Mouse (Mus musculus) heart, postnatal 14 days (tissue): Measurements from ENCODE around the gene Ssc4d. TPM values are rescaled to one million over a fixed set of nuclear protein-coding genes. Genes with fewer than 3 reads are reported as not detected.

Source experiments
- DNase-seq, 2 experiments: peaks; one replicate each; pipeline ENCODE4 v3.0.0; 2021 to 2022
- intact Hi-C: fragments of 180-260 bp; cut with DNase I; formaldehyde crosslinking; loops from one replicate; pipeline ENCODE4 v1.15.1; 2025
- long read RNA-seq, 2 experiments: library from polyadenylated mRNA; stranded (forward); transcript quantifications; one replicate each; pipeline ENCODE4 v2.0.0; 2021
- total RNA-seq, 2 experiments: library from RNA; stranded (reverse); gene quantifications; 2 replicates each; pipeline ENCODE4 v1.2.3; 2021

Ssc4d gene
- total RNA-seq: 1 to 10 TPM in 1 of 2 experiments, under 1 TPM in 1; 0.41 to 1.3 TPM
- long read RNA-seq, experiment 1: 0 reads
- long read RNA-seq, experiment 2: 0 reads

DNA sequence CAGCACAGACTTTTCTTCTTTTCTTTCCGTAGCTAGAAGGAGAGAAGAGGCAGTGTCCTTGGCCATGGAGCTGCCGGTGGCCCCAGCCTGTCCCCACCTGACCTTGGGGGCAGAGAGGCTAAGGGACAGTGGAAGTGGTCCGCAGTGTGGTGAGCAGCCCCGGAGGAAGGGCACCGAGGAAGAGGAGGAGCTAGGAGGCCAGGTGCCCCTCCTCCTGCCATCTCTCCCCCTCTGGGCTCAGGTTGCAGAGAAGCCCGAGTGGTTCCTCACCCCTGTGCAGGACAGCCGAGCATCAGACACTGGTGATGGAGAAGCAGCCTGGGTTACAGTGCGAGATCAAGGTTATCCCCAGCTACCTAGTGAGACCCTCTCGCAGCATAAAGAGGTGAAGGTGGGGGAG lies at the start of gene Ssc4d:
Gene Ssc4d, minus strand, starts transcription at position 167 of the 400 bp plus-strand sequence.
- intact Hi-C loops: no loop called here
- DNase-seq: no peak

- DNase-seq: no peak
- intact Hi-C loops: no loop called here
These were observed 45.6 kb upstream of the Ssc4d start for GRCm38 (mm10) chr5:136019907-136020306.

DNA sequence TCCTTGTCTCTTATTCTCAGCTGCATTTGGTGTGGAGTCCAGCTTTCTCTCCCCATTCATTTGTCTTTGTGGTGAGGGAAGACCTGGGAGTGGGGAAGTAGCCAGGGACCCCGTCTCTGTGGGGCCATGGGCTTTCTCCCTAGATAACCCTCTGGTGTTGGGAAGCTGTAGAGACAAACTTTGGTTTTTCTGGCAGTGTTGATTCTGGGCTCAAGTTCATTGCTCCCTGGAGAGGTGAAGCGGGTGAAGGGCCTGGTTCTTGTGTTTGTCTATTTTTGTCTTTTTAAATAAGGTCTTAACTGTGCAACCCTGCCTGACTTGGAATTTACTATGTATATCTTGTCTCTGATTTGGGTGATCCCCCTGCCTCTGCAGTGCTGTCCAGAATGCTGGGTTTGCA lies 44.4 kb upstream of the Ssc4d start:
- intact Hi-C loops: no loop called here
- DNase-seq: no peak

GRCm38 (mm10) chr5:136017262-136017661 lies 42.9 kb upstream of the Ssc4d start:
- intact Hi-C loops: no loop called here
- DNase-seq: no peak

DNA sequence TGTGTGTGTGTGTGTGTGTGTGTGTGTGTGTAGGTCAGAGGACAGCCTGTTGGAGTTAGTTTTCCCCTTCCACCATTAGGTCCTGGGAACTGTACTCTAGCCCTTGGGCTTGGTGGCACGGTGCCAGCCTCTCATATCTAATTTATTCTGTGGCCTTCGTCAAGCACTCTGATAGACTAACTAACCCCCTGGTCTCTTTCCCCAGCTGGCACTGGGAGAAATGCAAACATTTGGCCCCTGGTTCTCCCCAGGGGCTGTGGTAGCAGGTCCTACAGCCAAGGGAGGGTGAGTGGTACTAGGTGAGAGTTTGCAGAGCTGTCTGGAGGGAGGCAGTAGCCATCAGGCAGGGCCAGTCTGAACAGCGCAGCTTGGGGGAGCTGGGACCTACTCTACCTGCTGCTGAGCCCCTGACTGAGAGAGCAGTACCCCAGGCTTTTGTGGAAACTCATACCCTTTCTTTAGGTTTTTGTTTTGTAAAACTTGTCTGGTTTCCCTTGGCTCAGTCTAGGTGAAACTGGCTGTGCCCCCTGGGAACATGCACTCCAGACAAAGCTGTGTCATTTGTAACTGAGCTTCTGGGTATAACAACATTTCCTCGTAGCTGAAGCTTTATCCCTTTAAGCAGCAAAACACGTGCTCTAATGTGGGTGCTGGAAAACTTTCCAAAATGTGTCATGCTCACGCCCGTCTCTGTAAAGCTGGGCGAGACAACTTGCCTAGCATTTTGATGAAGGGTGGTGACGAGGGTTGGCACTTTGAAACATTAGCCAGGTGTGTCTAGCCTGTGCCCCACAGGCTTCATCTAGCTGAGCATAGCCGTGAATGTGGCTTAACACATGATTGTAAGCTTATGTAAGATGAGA lies 41.9 kb upstream of the Ssc4d start:
- peak; percentile 36 to 45 for DNase-seq

DNA sequence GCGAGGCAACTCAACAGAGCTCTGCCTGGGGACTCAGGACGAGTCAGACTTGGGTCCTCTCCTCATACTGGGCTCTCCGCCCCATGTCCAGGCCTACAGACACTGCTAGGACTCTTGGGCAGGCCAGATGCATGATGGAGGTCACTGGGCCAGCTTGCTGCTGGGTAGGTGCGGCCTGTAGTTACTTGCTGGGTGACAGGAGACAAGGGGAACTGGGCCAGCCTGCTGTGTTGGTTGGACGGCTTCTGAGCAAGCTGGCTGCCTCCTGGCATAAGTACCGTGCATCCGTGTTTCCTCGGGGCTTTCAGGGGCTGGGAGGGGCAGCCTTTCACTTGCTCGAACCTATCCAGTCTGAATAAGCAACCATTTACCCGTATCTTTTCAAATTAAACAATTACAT lies 41.3 kb upstream of the Ssc4d start:
- intact Hi-C loops: no loop called here
- DNase-seq: peak in 1 of 2 experiments; percentile 15

More for the DNA sequence above, 41.9 kb upstream of the Ssc4d start:
- intact Hi-C loops: no loop called here

GRCm38 (mm10) chr5:136014877-136015276 lies 40.5 kb upstream of the Ssc4d start:
- intact Hi-C loops: no loop called here

GRCm38 (mm10) chr5:136007745-136008144 lies 33.4 kb upstream of the Ssc4d start:
- intact Hi-C loops: no loop called here
- no peak for DNase-seq

More at GRCm38 (mm10) chr5:136014877-136015276, 40.5 kb upstream of the Ssc4d start:
- peak; percentile 25 to 46 for DNase-seq

DNA sequence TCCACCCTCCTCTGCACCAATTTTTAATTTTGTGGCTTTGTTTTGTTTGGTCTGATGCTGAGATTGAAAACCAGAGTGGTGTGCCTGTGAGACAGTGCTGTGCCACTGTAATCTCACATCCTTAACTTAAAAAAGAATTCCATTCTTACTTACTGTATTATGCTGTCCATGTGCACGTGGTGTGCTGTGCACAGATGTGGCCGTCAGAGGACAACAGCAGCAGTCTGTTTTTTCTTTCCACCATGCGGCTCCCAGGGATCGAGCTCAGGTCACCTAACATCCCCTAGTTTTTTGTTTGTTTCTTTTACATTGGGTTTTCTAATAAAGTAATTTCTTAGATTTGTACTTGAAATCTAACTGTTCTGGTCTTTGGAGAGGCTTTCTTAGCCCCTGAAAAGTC lies 30.2 kb upstream of the Ssc4d start:
- intact Hi-C loops: no loop called here

DNA sequence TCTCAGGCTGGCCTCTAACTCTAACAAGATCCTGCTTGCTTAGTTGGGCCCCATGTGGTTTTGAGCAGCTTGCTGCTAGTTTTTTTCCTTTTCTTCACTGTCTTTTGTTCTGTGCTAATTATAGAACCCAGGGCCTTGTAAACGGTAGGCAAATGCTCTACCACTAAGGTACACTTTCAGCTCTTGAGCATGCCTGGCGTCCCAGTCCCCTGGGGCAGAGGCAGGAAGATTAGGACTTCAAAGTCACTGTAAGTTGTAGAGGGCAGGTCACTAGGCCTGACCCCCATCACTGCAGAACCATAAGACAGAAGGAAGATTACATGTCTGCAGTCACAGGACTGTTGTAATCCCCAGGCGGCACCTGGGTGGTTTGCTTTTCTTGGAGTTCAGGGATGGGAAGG lies 28.4 kb upstream of the Ssc4d start:
- intact Hi-C loops: no loop called here
- no peak for DNase-seq

More for the DNA sequence above, 30.2 kb upstream of the Ssc4d start:
- no peak for DNase-seq

DNA sequence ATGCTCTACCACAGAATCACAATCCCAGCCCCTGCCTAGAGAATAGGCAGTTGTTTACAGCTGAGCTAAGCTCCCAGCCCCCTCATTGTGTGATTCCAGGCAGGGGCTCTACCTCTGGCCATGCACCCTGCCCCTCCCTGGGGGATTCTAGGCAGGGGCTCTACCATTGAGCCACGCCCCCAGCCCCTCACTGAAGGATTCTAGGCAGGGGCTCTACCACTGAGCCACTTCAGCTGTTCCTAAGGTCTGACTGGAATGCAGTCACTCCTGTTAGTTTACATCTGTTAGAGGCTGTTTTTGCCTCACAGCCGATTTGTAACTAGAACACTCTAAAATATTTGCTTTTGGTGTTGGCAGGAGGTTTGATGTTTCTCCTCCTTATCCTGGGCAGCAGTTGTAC lies 28.0 kb upstream of the Ssc4d start:
- intact Hi-C loops: no loop called here
- DNase-seq: no peak

DNA sequence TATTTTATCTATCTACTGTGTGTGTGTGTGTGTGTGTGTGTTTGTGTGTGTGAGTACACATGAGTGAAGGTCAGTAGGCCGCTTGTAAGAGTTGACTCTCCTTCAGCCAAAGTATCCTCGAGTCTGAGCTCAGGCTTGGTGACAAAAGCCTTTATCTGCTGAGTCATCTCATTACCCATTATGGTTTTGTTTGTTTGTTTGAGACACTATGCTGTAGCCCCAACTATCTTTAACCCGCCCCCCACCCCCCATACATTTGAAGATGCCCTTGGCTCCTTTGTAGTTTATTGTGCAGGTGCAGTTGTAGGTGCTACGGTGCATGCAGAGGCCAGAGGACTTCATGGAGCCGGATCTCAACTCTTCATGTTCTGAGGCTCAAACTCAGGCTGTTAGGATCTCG lies 26.9 kb upstream of the Ssc4d start:
- DNase-seq: no peak
- intact Hi-C loops: no loop called here

DNA sequence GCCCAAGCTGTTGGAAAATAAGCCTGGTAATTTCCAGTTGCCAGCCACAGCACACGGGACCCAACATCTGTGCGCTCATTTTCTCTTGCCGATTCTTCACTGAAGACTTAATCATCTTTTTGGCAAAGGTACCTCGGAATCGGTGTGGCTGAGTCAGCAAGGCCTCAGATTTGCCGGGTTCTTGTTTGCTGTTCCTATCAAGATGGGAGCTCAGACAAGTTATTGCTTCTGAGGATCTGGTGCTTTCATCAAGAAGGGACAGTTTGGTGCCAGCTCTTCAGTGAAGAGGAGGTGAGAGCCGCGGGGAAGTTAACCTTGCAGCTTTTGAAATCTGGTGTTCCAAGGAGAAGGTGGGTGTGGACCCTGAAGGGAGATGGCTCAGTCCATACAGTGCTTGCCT lies 21.8 kb upstream of the Ssc4d start:
- intact Hi-C loops: loop anchor here (2.0 kb wide), 1 partner anchor 13 kb away; no protein-coding TSS in a partner anchor
- DNase-seq: no peak

- intact Hi-C loops: no loop called here
These were observed 20.7 kb upstream of the Ssc4d start, which contains the start of gene Dtx2 for GRCm38 (mm10) chr5:135994725-135995687. TSS of gene Dtx2 (plus strand) at chr5:135994800.

GRCm38 (mm10) chr5:135994335-135994724 lies 20.0 kb upstream of the Ssc4d start:
- DNase-seq: no peak
- intact Hi-C loops: no loop called here

More at GRCm38 (mm10) chr5:135994725-135995687, 20.7 kb upstream of the Ssc4d start, which contains the start of gene Dtx2:
- DNase-seq: peak; percentile 87 to 95

GRCm38 (mm10) chr5:135993381-135993965 lies 19.1 kb upstream of the Ssc4d start:
- intact Hi-C loops: no loop called here
- DNase-seq: no peak

DNA sequence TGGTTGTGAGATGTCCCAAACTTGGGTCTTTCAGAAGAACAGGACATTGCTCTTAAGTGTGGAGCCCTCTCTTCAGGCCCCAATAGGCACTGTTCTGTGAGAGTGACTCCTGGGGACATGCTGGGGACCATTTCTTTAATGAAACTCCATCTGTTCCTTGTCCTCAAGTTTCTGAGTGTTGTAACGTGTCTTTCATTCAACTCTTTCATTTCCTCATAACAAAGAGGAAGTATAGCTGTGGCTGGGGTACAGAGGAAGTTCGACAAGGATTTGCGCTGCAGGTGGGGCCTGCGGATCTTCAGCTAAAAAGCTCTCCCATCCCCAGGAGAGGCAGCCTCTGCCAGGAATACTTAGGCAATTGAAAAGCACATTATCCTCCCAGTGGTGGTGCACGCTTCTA lies 16.3 kb upstream of the Ssc4d start:
- intact Hi-C loops: no loop called here
- no peak for DNase-seq

DNA sequence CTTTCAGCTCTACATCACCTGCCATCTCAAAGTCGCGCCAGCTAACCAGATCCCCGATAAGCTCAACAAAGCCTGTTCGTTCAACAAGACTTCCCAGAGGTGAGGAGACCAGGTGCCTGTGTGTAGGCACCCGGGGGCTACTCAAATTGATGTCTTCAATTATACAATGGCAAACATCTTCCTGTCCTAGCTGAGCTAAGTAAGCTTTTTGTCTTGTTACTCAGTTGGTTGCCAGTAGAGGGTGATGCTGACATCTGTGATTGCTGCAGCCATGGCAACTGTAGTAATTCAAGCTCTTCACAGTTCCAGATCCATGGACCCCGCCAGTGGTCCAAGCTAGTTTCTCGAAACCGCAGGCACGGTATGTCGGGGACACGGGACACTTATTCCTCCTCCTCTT lies 12.9 kb upstream of the Ssc4d start:
- intact Hi-C loops: no loop called here
- DNase-seq: peak in 1 of 2 experiments; percentile 29

GRCm38 (mm10) chr5:135984546-135985044 lies 10.3 kb upstream of the Ssc4d start:
- no peak for DNase-seq
- intact Hi-C loops: loop anchor here (5.0 kb wide), 3 partner anchors 43 to 82 kb away; no protein-coding TSS in a partner anchor

GRCm38 (mm10) chr5:135982398-135982797 lies 8.1 kb upstream of the Ssc4d start:
- intact Hi-C loops: loop anchor here (2.0 to 5.0 kb wide), 5 partner anchors 14 to 80 kb away; no protein-coding TSS in a partner anchor
- peak; percentile 77 to 82 for DNase-seq
